Mouse (Mus musculus) layer of hippocampus, postnatal 25 days (tissue): ENCODE data around the gene Vmn1r231. TPM values are rescaled to one million over a fixed set of nuclear protein-coding genes. Genes with fewer than 3 reads are reported as not detected.

Source experiments
- DNase-seq, 2 experiments: peaks; one replicate each; pipeline ENCODE4 v3.0.0; 2022; ENCODE audit warnings: mixed read lengths in 2 of 2, low spot score in 1 of 2; ENCODE audit errors: extremely low spot score in 1 of 2
- total RNA-seq, 2 experiments: library from RNA; stranded (reverse); gene quantifications; 2 replicates each; pipeline ENCODE4 v1.2.3; 2021

Vmn1r231 gene
- not detected for total RNA-seq

DNA sequence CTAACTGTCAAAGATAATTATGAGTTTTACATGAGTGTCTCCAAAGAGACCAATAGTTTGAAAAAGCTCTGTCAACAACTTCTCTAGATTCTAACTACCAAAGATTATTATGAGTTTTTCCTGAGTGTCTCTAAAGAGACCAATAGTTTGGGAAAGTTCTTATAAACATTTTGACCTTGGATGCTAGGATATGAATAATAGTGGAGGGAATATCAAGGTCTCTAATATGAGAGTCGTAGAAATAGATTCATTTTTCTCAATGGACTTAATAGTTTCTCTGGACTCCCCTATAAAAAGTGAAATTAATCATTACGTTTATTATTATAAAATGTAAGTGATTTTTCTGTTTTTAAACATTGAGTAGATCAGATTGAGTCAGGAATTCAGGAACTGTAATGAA is at the start of gene Vmn1r231:
Vmn1r231 (minus strand) TSS at position 101 of the 400 bp plus-strand sequence.
- DNase-seq, result no peak

GRCm38 (mm10) chr17:20946636-20947035 is 41.7 kb upstream of the Vmn1r231 start:
- no peak for DNase-seq

GRCm38 (mm10) chr17:20946026-20946565 is 41.2 kb upstream of the Vmn1r231 start:
- peak in 1 of 2 experiments; percentile 15 for DNase-seq

DNA sequence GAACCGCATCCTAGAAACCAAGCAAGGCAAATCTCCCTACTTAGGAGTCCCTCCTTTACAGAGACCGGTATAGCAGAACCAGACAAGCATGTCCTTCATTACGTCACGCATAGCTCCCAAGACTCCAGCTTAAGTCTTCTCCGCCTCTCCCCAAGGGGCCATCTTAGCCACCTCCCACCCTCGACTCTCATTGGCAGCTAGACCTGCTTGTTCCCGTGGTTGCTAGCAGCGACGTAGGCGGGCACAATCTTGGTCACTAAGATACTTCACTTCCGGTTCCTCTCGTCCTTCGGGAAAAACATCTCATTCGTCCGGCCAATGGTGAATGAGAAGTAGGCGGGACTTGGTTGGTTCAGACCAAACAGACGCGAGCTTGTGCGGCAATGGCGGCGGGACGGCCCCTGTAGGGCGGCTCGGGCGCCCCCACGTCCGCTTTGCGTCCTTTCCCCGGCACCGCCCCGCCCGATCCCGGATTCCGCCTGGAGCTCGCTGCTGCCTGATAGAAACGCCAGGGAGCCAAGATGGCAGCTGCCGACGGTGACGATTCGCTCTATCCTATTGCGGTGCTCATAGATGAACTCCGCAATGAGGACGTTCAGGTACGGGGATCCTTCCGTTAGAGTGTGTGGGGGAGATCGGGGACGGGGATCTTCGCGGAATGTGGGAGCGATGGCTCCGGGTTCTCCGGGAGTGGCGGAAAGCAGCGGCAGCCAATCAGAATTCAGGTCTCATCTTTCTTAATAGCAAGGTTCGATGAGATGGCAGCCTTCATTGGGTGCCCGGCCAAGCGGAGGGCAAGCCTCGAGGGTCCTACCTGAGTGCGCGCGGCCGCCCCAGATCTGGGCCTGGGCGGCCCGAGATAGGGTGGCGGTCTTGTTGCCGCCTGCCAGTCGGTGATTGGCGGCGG is 40.3 kb upstream of the Vmn1r231 start, which contains the start of gene Ppp2r1a:
Ppp2r1a (plus strand) TSS at position 327 of the 907 bp plus-strand sequence.
- DNase-seq, result peak; percentile 94 to 98

- DNase-seq, result no peak
Measured at GRCm38 (mm10) chr17:20944226-20944625, 39.3 kb upstream of the Vmn1r231 start.

DNA sequence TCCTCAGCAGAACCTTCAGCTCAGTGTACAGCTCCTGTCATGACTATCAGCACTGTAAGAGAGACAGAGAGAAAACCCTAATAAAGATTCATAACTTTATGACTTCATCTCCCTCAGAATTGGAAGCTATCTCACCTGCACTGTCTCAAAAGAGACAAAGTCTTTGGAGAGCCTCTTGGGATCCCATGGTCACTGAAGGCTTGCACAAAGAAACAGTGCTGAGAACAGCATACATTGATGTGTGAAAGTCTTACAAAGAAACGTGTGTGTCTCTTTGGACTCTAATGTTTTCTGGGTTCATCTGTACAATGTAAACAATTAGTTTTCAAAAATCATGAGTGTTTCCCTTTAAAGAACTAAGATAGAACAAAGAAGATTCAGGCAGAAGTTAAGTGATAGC is 14.7 kb upstream of the Vmn1r231 start, which contains the start of gene Vmn1r232:
Vmn1r232 (minus strand) TSS at position 101 of the 400 bp plus-strand sequence.
- DNase-seq, result no peak

GRCm38 (mm10) chr17:20840144-20840543 is 64.7 kb downstream of the Vmn1r231 start, which contains the start of gene Vmn1r230:
Gene Vmn1r230, plus strand, starts transcription at chr17:20840444.
- DNase-seq, result no peak

Other genes starting within 250 kb of the Vmn1r231 start
- gene Vmn1r226, start 222.2 kb downstream of the Vmn1r231 start, total RNA-seq, result not detected
- not detected for gene Vmn1r227, start 175.2 kb downstream of the Vmn1r231 start, total RNA-seq
- gene Vmn1r228, start 118.9 kb downstream of the Vmn1r231 start, total RNA-seq, result not detected
- under 1 TPM; 0.05 to 0.07 TPM for gene Vmn1r229, start 93.5 kb downstream of the Vmn1r231 start, total RNA-seq
- not detected for gene Vmn1r230, start 64.6 kb downstream of the Vmn1r231 start, total RNA-seq
- not detected for gene Vmn1r232, start 14.6 kb upstream of the Vmn1r231 start, total RNA-seq
- 100 to 1,000 TPM; 645 to 674 TPM for gene Ppp2r1a, start 40.2 kb upstream of the Vmn1r231 start, total RNA-seq
- gene Vmn1r233, start 91.4 kb upstream of the Vmn1r231 start, total RNA-seq, result not detected
- 10 to 100 TPM; 19.5 to 24.1 TPM for gene Zfp160, start 103.8 kb upstream of the Vmn1r231 start, total RNA-seq